In genomic region chr10:59296261-59296660, GRCm38 (mm10) we compare ENCODE assay signal across 9 mouse cellular contexts. TPM values are rescaled to one million over a fixed set of nuclear protein-coding genes. Genes with fewer than 3 reads are reported as not detected.
DNase-seq lines count a peak whose midpoint lies in the region; ATAC-seq and TF ChIP-seq lines count a peak whose summit lies in the region.
"Had no signal": no experiment of that assay in that cellular context is flagged by ENCODE, and none has a peak within 500 bp of the region (broad histone marks: within the 10 kb centered on the region; RNA-seq: fewer than 3 reads in every experiment).

No protein-coding gene starts in this region.

- peak; percentile 65 for ATAC-seq in erythroid progenitor cell, adult 5-6 weeks (replicated peaks; ENCODE audit: low FRiP score, poor library complexity, severe bottlenecking)
- ATAC-seq in heart, embryonic 15.5 days (replicated peaks; ENCODE audit: insufficient number of reproducible peaks, insufficient read depth, low FRiP score, low read depth): peak; percentile 49; the same call in 1 of the 2 replicates
- ATAC-seq in liver, embryonic 14.5 days (ENCODE audit: insufficient read depth): peak; percentile 46; the same call in 1 of the 2 replicates
- peak; percentile 64 for ATAC-seq in neural tube, embryonic 11.5 days (ENCODE audit: insufficient read depth, low FRiP score, low TSS enrichment)
- peak; percentile 72 for ATAC-seq in stomach, postnatal 0 days (ENCODE audit: low FRiP score, low TSS enrichment)

- no peak for TF ChIP-seq EP300 in liver, embryonic 14.5 days (IDR thresholded peaks at IDR 0.05; ENCODE audit: low read depth)
- no peak for TF ChIP-seq EP300 in stomach, postnatal 0 days (optimal IDR thresholded peaks at IDR 0.05)

- TF ChIP-seq POLR2A in bone marrow, adult 2 months (IDR thresholded peaks at IDR 0.05; ENCODE audit: borderline replicate concordance, control insufficient read depth, low read depth, low read length): no peak

- no peak overlapping the region for H3K27ac ChIP-seq in bone marrow, adult 2 months (ENCODE audit: control insufficient read depth, insufficient read depth, low read depth, low read length, poor library complexity)
- H3K27ac ChIP-seq in heart, embryonic 15.5 days: no peak overlapping the region
- H3K27ac ChIP-seq in liver, embryonic 14.5 days: no peak overlapping the region
- no peak overlapping the region for H3K27ac ChIP-seq in neural tube, embryonic 11.5 days (ENCODE audit: low read depth, low read length)
- H3K27ac ChIP-seq in stomach, postnatal 0 days (replicated peaks): no peak overlapping the region
- H3K27ac ChIP-seq: embryonic facial prominence, embryonic 13.5 days had no signal

- H3K4me1 ChIP-seq in bone marrow, adult 2 months (ENCODE audit: control insufficient read depth, insufficient read depth, low read length): no peaks in the 10 kb centered on the region; the same call in 1 of the 2 replicates
- peaks cover 4% of the 10 kb centered on the region; the same call in 1 of the 2 replicates for H3K4me1 ChIP-seq in heart, embryonic 15.5 days (replicated peaks)
- H3K4me1 ChIP-seq in liver, embryonic 14.5 days (replicated peaks; ENCODE audit: control insufficient read depth in 2 of 2, insufficient read depth in 2 of 2, low read length in 1 of 2): no peaks in the 10 kb centered on the region
- no peaks in the 10 kb centered on the region for H3K4me1 ChIP-seq in neural tube, embryonic 11.5 days (ENCODE audit: control insufficient read depth, insufficient read depth, low read length)
- no peaks in the 10 kb centered on the region for H3K4me1 ChIP-seq in stomach, postnatal 0 days (replicated peaks; ENCODE audit: control insufficient read depth, insufficient read depth)

- peak; percentile 74 for DNase-seq in CD4-positive helper T cell, adult 2 months (ENCODE audit: low read depth, low spot score)
- DNase-seq in kidney, postnatal 10 days: peak; percentile 92
- peak; percentile 34 to 48 (median 38) for DNase-seq in liver, embryonic 14.5 days (ENCODE audit: low read depth in 3 of 3, low spot score in 3 of 3)
- DNase-seq in neural tube, embryonic 11.5 days (ENCODE audit: low spot score): peak; percentile 83
- DNase-seq in stomach, postnatal 0 days (ENCODE audit: low spot score): peak; percentile 76

- no peak overlapping the region for H3K9ac ChIP-seq in heart, embryonic 15.5 days
- no peak overlapping the region for H3K9ac ChIP-seq in liver, embryonic 14.5 days (replicated peaks)
- no peak overlapping the region for H3K9ac ChIP-seq in neural tube, embryonic 11.5 days (ENCODE audit: low read length)
- H3K9ac ChIP-seq in stomach, postnatal 0 days (ENCODE audit: low read length): no peak overlapping the region
- H3K9ac ChIP-seq: embryonic facial prominence, embryonic 13.5 days had no signal

- no peak overlapping the region for H3K4me3 ChIP-seq in bone marrow, adult 2 months (replicated peaks; ENCODE audit: control insufficient read depth, low read depth, low read length)
- no peak overlapping the region for H3K4me3 ChIP-seq in heart, embryonic 15.5 days
- H3K4me3 ChIP-seq in liver, embryonic 14.5 days (ENCODE audit: insufficient read depth in 1 of 2, low read depth in 2 of 2, low read length in 2 of 2): no peak overlapping the region
- no peak overlapping the region for H3K4me3 ChIP-seq in neural tube, embryonic 11.5 days (ENCODE audit: low read depth, low read length)
- H3K4me3 ChIP-seq in stomach, postnatal 0 days (ENCODE audit: low read depth, low read length): no peak overlapping the region
- H3K4me3 ChIP-seq: embryonic facial prominence, embryonic 13.5 days had no signal

- peaks cover 3% of the 10 kb centered on the region; the same call in 1 of the 2 replicates for H3K27me3 ChIP-seq in heart, embryonic 15.5 days
- no peaks in the 10 kb centered on the region for H3K27me3 ChIP-seq in liver, embryonic 14.5 days (ENCODE audit: control insufficient read depth, insufficient read depth, low read length)
- H3K27me3 ChIP-seq in neural tube, embryonic 11.5 days (ENCODE audit: control insufficient read depth, insufficient read depth, low read length): no peaks in the 10 kb centered on the region
- no peaks in the 10 kb centered on the region for H3K27me3 ChIP-seq in stomach, postnatal 0 days (ENCODE audit: control insufficient read depth, insufficient read depth, low read length)
- H3K27me3 ChIP-seq: embryonic facial prominence, embryonic 13.5 days had no signal

- WGBS in bone marrow, adult 2 months: 33% methylated on average over 5 of the region's 5 CpGs
- WGBS in heart, embryonic 15.5 days: 26% methylated on average over 5 of the region's 5 CpGs
- 22% methylated on average over 5 of the region's 5 CpGs for WGBS in liver, embryonic 14.5 days (ENCODE audit: insufficient replicate concordance)
- 42% methylated on average over 5 of the region's 5 CpGs for WGBS in neural tube, embryonic 11.5 days
- WGBS in stomach, postnatal 0 days: 21% methylated on average over 5 of the region's 5 CpGs

- H3K9me3 ChIP-seq in heart, embryonic 15.5 days (replicated peaks): no peaks in the 10 kb centered on the region
- no peaks in the 10 kb centered on the region for H3K9me3 ChIP-seq in liver, embryonic 14.5 days (ENCODE audit: control insufficient read depth, low read length)
- H3K9me3 ChIP-seq in neural tube, embryonic 11.5 days (ENCODE audit: control insufficient read depth, low read length): no peaks in the 10 kb centered on the region
- H3K9me3 ChIP-seq in stomach, postnatal 0 days (ENCODE audit: control insufficient read depth, low read length): no peaks in the 10 kb centered on the region
- H3K9me3 ChIP-seq: embryonic facial prominence, embryonic 13.5 days had no signal

- peak; percentile 96 for TF ChIP-seq CTCF in bone marrow, adult 2 months (IDR thresholded peaks at IDR 0.05; ENCODE audit: control insufficient read depth, insufficient read depth, low read length)
- peak; percentile 99 for TF ChIP-seq CTCF in liver, embryonic 14.5 days (IDR thresholded peaks at IDR 0.05; ENCODE audit: low read depth)
- TF ChIP-seq CTCF in stomach, postnatal 0 days (IDR thresholded peaks at IDR 0.05; ENCODE audit: low read depth): peak; percentile 97

- no peaks in the 10 kb centered on the region for H3K36me3 ChIP-seq in heart, embryonic 15.5 days
- H3K36me3 ChIP-seq in liver, embryonic 14.5 days (replicated peaks; ENCODE audit: control insufficient read depth, insufficient read depth, low read depth): no peaks in the 10 kb centered on the region
- H3K36me3 ChIP-seq in neural tube, embryonic 11.5 days (ENCODE audit: control insufficient read depth, insufficient read depth, low read length): no peaks in the 10 kb centered on the region
- H3K36me3 ChIP-seq in stomach, postnatal 0 days (ENCODE audit: control insufficient read depth, insufficient read depth, low read length): no peaks in the 10 kb centered on the region
- H3K36me3 ChIP-seq: embryonic facial prominence, embryonic 13.5 days had no signal

- H3K4me2 ChIP-seq in heart, embryonic 15.5 days: no peak overlapping the region
- H3K4me2 ChIP-seq in liver, embryonic 14.5 days (ENCODE audit: low read depth): no peak overlapping the region
- no peak overlapping the region for H3K4me2 ChIP-seq in neural tube, embryonic 11.5 days (ENCODE audit: low read depth)
- H3K4me2 ChIP-seq in stomach, postnatal 0 days (replicated peaks; ENCODE audit: low read depth): no peak overlapping the region
- H3K4me2 ChIP-seq: embryonic facial prominence, embryonic 13.5 days had no signal

RNA-seq across cellular contexts. Expression of gene P4ha1, which starts 26.8 kb away (rescaled TPM):
- 6.2 and 12.4 TPM in 2 replicates for polyA plus RNA-seq in bone marrow, adult 2 months (2011; ENCODE audit: insufficient read depth, insufficient read length, low replicate concordance, missing spikeins)
- 2.5 and 6.5 TPM in 2 replicates for total RNA-seq in erythroid progenitor cell, adult 5-6 weeks (2015; ENCODE audit: low replicate concordance)
- total RNA-seq in erythroid progenitor cell, adult 5-6 weeks (2017; ENCODE audit: low replicate concordance): 8.9 and 12.9 TPM in 2 replicates
- polyA plus RNA-seq in heart, embryonic 15.5 days (2015; fragmentation: Nextera tagmentation; extraction: Ambion mirVana): 51.2 and 54.3 TPM in 2 replicates
- 3.9 and 5.1 TPM in 2 replicates for polyA plus RNA-seq in liver, embryonic 14.5 days (2012; rRNA removed)
- 9.3 and 9.6 TPM in 2 replicates for polyA plus RNA-seq in liver, embryonic 14.5 days (2014; fragmentation: Nextera tagmentation; extraction: Ambion mirVana)
- 52.5 and 56.1 TPM in 2 replicates for polyA plus RNA-seq in neural tube, embryonic 11.5 days (2014; fragmentation: Nextera tagmentation; extraction: Ambion mirVana)
- 13.9 and 17.9 TPM in 2 replicates for polyA plus RNA-seq in stomach, postnatal 0 days (2015; fragmentation: Nextera tagmentation; extraction: Ambion mirVana)

Comparison
In these comparisons a context has a peak if more than half of its experiments do, and no peak if none do; other contexts are left out.
1. DNase-seq: peak in every context shown above with its lines; median percentile 92 in kidney, postnatal 10 days; 83 in neural tube, embryonic 11.5 days; 76 in stomach, postnatal 0 days; 74 in CD4-positive helper T cell, adult 2 months; 38 in liver, embryonic 14.5 days.